Mouse (Mus musculus): ENCODE results near the gene Elmo2. TPM values are rescaled to one million over a fixed set of nuclear protein-coding genes. Genes with fewer than 3 reads are reported as not detected.

Elmo2 gene
- total and polyA plus RNA-seq, 3 experiments = 9.0 to 11.7 (median 10.1) TPM

GRCm38 (mm10) chr2:165360861-165361260 is 34.6 kb upstream of the Elmo2 start (continued):
- no peak for TF ChIP-seq ETS1 (conservative IDR thresholded peaks at IDR 0.05; ENCODE audit: low read depth, low read length)
- TF ChIP-seq NRF1 (IDR thresholded peaks at IDR 0.05; ENCODE audit: low read depth, low read length) = no peak
- no peak for TF ChIP-seq CHD2 (IDR thresholded peaks at IDR 0.05; ENCODE audit: low read length)
- TF ChIP-seq PAX5 (IDR thresholded peaks at IDR 0.05; ENCODE audit: low read length) = no peak
- no peak for TF ChIP-seq USF2 (conservative IDR thresholded peaks at IDR 0.05; ENCODE audit: low read depth, low read length)
- no peak for TF ChIP-seq ZMIZ1 (IDR thresholded peaks at IDR 0.05; ENCODE audit: low read depth, low read length)
- no peak for TF ChIP-seq UBTF (IDR thresholded peaks at IDR 0.05; ENCODE audit: low read depth, low read length)
- no peak for TF ChIP-seq GABPA (IDR thresholded peaks at IDR 0.05; ENCODE audit: insufficient replicate concordance, low read depth, low read length)

GRCm38 (mm10) chr2:165351828-165352513 is 25.7 kb upstream of the Elmo2 start:
- no peaks in the 10 kb centered on the region for H3K36me3 ChIP-seq (replicated peaks in 1 of 2; ENCODE audit: control insufficient read depth in 1 of 2, insufficient read depth in 1 of 2, low read length in 1 of 2)
- dilution Hi-C loops (cut with MboI; ENCODE audit: extremely low pct_ligation_motif_present, extremely low pct_unique_long_range_greater_than_20kb, low sequenced_read_pairs) = no loop called here
- H3K4me3 ChIP-seq (replicated peaks in 1 of 3; ENCODE audit: low read depth in 2 of 3, low read length in 2 of 3, poor library complexity in 1 of 3) = no peak overlapping the region
- H3K9ac ChIP-seq (ENCODE audit: insufficient read depth, low read depth) = no peak overlapping the region
- no peak overlapping the region for H3K4me2 ChIP-seq (ENCODE audit: insufficient read depth, low read depth, poor library complexity, severe bottlenecking)
- peaks cover 23% of the 10 kb centered on the region for H3K27me3 ChIP-seq (replicated peaks)
- in situ Hi-C loops (cut with MboI; ENCODE audit: low pct_ligation_motif_present, low pct_unique_long_range_greater_than_20kb, low sequenced_read_pairs) = no loop called here
- no peaks in the 10 kb centered on the region for H3K4me1 ChIP-seq (ENCODE audit: control insufficient read depth in 1 of 2, insufficient read depth in 2 of 2)
- TF ChIP-seq HCFC1 (IDR thresholded peaks at IDR 0.05; ENCODE audit: low read depth, low read length) = no peak
- peaks cover 45% of the 10 kb centered on the region for H3K9me3 ChIP-seq (replicated peaks; ENCODE audit: low read length)
- no peaks in the 10 kb centered on the region for H3K79me2 ChIP-seq (replicated peaks; ENCODE audit: control insufficient read depth, extremely low read depth, insufficient read depth, poor library complexity, severe bottlenecking)
- no peak for DNase-seq (ENCODE audit: extremely low read depth)
- H3K27ac ChIP-seq (ENCODE audit: insufficient read depth, low read depth) = no peak overlapping the region

- Histone ChIP-seq H3K4me1 (ENCODE audit: control insufficient read depth in 1 of 2, insufficient read depth in 2 of 2) (no peaks in the 10 kb centered on the region; a peak in 1 of 4 replicates), H3K4me2 (ENCODE audit: insufficient read depth, low read depth, poor library complexity, severe bottlenecking) (no peak overlapping the region), H3K27ac (ENCODE audit: insufficient read depth, low read depth) (no peak overlapping the region), H3K4me3 (replicated peaks in 1 of 3; ENCODE audit: low read depth in 2 of 3, low read length in 2 of 3, poor library complexity in 1 of 3) (no peak overlapping the region), H3K79me2 (replicated peaks; ENCODE audit: control insufficient read depth, extremely low read depth, insufficient read depth, poor library complexity, severe bottlenecking) (no peaks in the 10 kb centered on the region), H3K9ac (ENCODE audit: insufficient read depth, low read depth) (no peak overlapping the region), H3K27me3 (replicated peaks) (peaks cover 23% of the 10 kb centered on the region), H3K36me3 (replicated peaks in 1 of 2; ENCODE audit: control insufficient read depth in 1 of 2, insufficient read depth in 1 of 2, low read length in 1 of 2) (no peaks in the 10 kb centered on the region), H3K9me3 (replicated peaks; ENCODE audit: low read length) (peaks cover 42% of the 10 kb centered on the region)
- dilution Hi-C loops (cut with MboI; ENCODE audit: extremely low pct_ligation_motif_present, extremely low pct_unique_long_range_greater_than_20kb, low sequenced_read_pairs) (no loop called here), in situ Hi-C loops (cut with MboI; ENCODE audit: low pct_ligation_motif_present, low pct_unique_long_range_greater_than_20kb, low sequenced_read_pairs) (loop anchor here (10.0 kb wide), 1 partner anchor 55 kb away; no protein-coding TSS in a partner anchor)
- DNase-seq (ENCODE audit: extremely low read depth) = no peak
- TF ChIP-seq ETS1 (conservative IDR thresholded peaks at IDR 0.05; ENCODE audit: low read depth, low read length) (no peak), MAX (IDR thresholded peaks at IDR 0.05; ENCODE audit: low read length) (no peak), RAD21 (IDR thresholded peaks at IDR 0.05; ENCODE audit: low read depth, low read length) (no peak; the same call in none of the 2 replicates), CTCF (conservative IDR thresholded peaks at IDR 0.05 in 1 of 2, IDR thresholded peaks at IDR 0.05 in 1 of 2; ENCODE audit: low read depth in 2 of 2, low read length in 2 of 2) (peak in 1 of 2 experiments; percentile 13; a peak in 1 of 4 replicates), TCF12 (IDR thresholded peaks at IDR 0.05; ENCODE audit: low read depth, low read length) (no peak), JUND (conservative IDR thresholded peaks at IDR 0.05; ENCODE audit: low read depth, low read length) (no peak)
These were observed 23.2 kb upstream of the Elmo2 start for GRCm38 (mm10) chr2:165349466-165349865.
